Mouse (Mus musculus) cerebellum, postnatal 36 days (tissue): Measurements from ENCODE around the gene Cep72.
"Not testable (repeated sequence)": the region's sequence is repeated elsewhere in the genome, so short reads cannot be mapped to it uniquely, and the experiment has no call there.

Source experiments
- DNase-seq, 2 experiments: peaks; one replicate each; pipeline ENCODE4 v3.0.0; 2021 to 2022; ENCODE audit warnings: mixed read lengths in 2 of 2

The Cep72 gene

GRCm38 (mm10) chr13:74029013-74029412 lies 33.1 kb downstream of the Cep72 start:
- no peak for DNase-seq

GRCm38 (mm10) chr13:74028116-74028515 lies 34.0 kb downstream of the Cep72 start:
- no peak for DNase-seq

GRCm38 (mm10) chr13:74026215-74026614 lies 35.9 kb downstream of the Cep72 start:
- peak; percentile 26 to 50 for DNase-seq

DNA sequence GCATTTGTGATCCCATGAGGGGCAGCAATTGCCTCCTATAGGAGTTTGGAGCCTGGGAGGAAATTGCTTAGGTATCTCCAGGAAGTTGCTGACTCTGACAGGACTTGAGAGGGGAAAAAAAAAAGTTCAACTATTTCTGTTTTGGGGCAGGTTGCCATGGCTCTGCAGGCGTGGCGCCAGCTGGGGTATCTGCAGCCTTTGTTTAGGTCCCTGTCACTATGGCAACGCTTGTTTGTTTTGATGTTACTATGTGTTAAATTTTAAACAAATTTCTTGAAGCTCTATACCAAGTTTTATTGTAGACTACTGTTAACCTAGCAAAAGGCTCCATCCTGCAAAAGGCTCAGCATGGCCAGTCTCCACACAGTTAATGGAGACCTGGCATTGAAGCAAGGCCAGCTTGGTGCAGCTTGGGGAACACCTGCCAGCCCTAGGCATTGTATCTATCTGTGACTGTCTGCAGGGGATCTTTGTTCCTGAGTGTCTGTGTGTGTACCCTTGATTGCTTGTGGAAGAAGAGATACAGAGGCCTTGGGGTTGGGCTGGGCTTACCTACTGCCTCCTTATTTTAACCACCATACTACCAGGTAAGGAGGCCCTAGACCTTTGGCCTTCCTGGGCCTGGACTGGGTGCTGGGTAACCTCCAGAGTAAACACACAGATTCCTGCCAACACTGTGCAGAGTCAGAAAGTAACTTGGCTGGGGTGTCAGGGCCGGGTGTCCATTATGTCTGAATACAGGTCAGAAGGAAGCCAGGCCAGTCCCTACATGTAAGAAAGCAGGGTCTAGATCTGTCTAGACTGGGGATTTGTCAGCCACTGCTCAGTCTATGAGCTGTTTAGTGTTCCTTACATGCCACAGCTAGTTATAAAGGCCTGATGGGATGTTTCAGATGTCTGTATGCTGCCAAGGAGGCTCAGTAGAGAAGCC lies 36.7 kb downstream of the Cep72 start:
- DNase-seq, result peak; percentile 23 to 26

- not testable (repeated sequence) for DNase-seq
These were observed 43.1 kb downstream of the Cep72 start for GRCm38 (mm10) chr13:74019006-74019405.

GRCm38 (mm10) chr13:74017426-74017825 lies 44.7 kb downstream of the Cep72 start:
- DNase-seq, result no peak

GRCm38 (mm10) chr13:74015908-74016307 lies 46.2 kb downstream of the Cep72 start:
- no peak for DNase-seq

DNA sequence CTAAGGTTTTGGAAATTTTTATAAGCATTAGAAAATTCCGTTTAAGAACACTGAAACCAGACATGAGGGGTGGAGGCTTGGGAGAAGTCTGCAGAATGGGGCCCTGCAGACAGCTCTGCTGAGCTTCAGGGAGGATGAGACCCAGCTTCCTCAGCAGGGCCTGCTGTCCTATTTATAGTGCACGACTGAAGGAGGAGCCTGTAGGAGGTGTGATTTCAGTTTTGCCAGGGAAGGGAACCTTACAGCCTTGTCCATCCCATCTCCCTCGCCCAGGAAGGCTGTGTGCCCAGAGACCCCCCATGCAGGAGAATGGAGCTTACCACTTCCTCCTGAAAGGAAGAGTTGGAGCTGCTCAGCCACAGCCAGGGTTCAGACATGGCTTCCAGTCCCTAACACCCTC lies 51.4 kb downstream of the Cep72 start:
- peak; percentile 50 to 59 for DNase-seq

DNA sequence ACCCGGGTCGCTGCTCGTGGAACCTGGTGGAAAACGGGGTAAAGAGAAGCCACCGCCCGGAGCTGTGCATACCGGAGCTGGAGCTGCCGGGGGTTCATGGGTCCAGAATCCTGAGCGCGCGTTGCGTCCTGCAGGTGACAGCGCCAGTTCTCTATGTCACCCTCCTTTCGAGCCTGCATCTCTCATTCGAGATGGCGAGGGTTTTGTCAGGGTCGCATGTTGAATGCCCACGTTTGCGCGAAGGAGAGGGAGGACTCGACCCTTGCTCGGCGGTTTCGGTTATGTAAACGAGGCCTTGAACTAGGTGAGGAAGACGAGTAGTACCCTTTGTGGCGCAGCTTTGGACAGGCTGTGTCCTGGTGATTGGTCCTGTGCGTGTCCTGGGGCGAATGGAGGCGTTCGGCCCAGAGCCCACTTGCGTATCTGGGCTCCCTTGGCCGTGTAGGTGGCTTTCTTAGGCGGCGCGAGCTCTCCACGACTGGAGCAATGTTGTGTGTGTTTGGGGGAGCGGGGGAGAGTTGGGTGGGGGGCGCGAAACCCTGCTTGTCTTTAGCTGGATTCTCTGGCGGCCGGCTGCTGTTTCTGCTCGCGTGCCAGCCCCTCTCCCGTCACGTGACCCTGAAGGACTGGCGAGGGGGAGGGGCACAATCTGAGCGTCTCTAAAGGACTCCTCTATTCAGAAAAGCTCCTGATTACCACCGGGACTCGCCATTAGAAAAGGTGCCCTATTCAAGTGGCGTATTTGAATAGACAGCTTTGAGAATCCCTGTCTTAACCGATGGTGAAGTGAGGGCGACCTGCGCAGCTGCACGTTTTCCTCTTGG lies 52.1 kb downstream of the Cep72 start:
- DNase-seq, result peak; percentile 79 to 82

GRCm38 (mm10) chr13:74008948-74009718 lies 53.0 kb downstream of the Cep72 start, which contains the start of gene Tppp:
Gene Tppp, plus strand, starts transcription at chr13:74009407.
- peak; percentile 89 to 94 for DNase-seq

- not testable (repeated sequence) for DNase-seq
These were observed 53.9 kb downstream of the Cep72 start for GRCm38 (mm10) chr13:74008216-74008615.

- not testable (repeated sequence) for DNase-seq
These were observed 55.2 kb downstream of the Cep72 start for GRCm38 (mm10) chr13:74006881-74007280.

GRCm38 (mm10) chr13:74001492-74001891 lies 60.6 kb downstream of the Cep72 start:
- no peak for DNase-seq

GRCm38 (mm10) chr13:74000961-74001360 lies 61.1 kb downstream of the Cep72 start:
- no peak for DNase-seq

DNA sequence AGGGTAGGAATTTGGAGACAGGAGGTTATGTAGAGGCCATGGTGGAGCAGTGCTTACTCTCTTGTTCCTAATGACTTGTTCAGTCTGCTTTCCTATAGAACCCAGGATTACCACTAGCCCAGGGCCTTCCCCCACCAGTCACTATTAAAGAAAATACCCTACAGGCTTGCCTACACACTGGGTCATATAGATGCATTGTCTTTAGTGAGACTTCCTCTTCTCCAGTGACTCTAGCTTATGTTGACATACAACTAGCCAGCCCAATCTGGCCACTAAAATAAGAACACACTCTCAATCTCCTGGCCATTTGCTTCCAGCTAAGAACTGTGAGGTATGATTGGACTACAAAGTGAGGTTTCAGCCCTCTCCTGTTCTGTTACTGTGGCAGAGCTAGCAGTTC lies 61.6 kb downstream of the Cep72 start:
- DNase-seq, result no peak

GRCm38 (mm10) chr13:73996456-73996855 lies 65.6 kb downstream of the Cep72 start:
- no peak for DNase-seq

GRCm38 (mm10) chr13:73991267-73991666 lies 70.8 kb downstream of the Cep72 start:
- no peak for DNase-seq

GRCm38 (mm10) chr13:73990761-73991160 lies 71.3 kb downstream of the Cep72 start:
- no peak for DNase-seq

DNA sequence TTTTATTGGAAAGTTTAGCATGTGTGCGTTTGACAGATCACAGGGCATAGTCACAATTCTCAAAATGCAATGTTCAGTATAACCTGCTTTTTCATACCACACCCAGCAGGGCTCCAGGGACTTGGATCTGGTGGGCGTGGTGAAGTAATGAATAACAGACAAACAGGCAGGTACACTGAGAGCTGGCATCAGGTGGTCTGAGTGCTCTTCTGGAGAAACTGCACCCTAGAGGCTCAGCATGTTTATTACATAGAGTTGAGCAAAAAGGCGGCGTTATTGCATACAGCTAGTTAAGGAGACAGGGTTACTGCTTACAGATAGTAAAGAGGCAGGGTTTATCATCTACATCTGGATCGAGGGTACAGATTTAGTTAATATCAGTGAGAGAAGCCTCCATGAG lies 71.8 kb downstream of the Cep72 start:
- DNase-seq, result no peak
